Mouse (Mus musculus) kidney, adult 8-10 months (tissue): ENCODE results near the gene Epc2.

ENCODE experiments used
- DNase-seq, 2 experiments: peaks; one replicate each; pipeline ENCODE4 v3.0.0; 2022

Epc2 gene

DNA sequence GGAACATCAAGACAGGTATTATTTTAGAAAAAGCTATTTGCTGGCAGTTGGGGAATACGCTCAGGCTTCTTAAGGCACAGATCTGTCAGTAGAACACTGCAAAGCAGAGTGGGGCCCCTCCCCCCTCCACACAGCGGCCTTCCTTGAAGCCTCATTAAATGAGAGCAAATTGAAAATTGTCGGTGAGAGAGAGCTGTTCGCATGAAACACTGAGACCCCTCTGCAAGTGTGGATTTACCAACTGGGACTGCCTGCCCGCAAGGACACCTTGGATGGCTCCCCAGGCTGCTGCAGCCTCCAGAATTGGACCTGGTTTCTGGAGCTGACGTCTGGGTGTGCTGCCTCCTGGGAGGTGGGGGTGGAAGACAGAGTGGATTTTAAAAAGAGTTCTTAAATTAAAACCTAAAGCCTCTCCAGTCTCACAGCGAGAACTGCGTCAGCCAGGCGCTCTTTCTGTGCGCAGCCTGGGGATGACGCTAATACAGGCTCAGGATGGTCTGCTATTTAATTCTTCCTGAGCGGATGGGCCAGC is 120.9 kb downstream of the Epc2 start:
- no peak for DNase-seq

DNA sequence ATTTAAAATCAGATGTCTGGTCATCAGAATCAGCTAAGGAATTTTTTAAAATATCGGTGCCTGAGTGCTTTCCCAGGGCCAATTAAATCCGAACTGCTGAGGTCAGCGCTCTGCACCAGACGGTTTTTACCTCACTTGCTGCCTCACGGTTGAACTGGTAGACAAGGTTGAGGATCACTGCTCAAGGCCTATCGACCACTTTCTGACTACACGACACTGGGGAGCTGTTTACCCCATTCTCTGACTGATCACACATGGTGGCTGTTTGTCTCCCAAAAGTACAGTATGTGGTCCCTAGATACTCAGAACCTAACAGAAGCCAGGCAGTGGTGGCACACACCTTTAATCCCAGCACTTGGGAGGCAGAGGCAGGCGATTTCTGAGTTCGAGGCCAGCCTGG is 121.4 kb downstream of the Epc2 start:
- no peak for DNase-seq

DNA sequence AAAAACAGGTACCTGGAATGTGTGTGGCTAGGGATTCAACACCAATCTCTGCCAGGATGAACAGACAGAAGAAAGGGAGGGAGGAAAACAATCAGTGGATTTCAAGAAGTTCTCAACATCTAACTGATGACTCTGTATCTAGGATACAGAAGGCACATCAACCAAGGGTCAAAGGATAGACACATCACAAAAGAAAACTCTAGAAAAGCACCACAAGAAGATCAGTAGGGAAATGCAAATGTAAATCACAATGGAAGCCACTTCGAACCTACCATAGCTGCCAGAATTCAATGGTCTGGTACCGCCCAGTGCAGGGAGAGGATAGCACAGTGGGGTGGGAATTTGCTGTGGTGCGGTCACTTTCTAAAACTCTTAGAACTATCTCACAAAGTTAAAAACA is 122.0 kb downstream of the Epc2 start:
- DNase-seq, result no peak

DNA sequence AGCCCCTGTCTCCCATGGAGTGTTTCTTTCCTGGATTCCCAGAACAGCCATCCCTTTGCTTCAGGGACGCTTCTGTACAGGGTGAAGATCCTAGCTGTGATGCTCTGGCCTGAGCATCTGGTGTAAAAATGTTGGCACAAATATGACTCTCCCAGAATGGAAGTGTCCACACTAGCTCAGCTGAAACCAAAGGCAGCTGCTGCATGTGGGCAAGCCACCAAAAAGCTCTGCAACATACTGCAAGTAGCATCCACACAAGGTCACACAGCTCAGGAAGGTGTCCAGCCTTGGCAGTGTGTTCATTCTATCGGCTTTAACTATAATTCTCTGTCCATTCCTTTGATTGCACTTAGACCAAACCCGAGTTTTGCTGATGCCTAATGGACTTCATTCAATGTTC is 129.3 kb downstream of the Epc2 start:
- DNase-seq, result no peak

DNA sequence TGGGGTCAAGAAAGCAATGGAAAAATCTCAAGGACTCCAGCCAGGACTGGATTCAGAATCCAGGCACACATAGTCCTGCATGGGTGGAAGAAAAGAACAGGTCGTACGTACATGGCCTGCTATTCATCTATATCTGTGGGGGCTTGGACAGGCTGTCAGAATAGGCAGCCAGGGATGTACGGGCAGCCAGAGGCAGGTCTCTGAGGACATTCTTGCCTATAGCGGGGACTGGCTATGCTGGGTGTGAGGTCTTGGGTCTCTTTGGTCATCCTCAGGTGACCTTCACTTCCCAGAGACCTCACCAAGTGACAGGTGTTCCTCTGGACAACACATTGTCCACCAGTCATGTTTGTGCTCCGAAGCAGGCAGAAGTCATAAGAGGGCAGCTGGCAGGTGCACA is 131.3 kb downstream of the Epc2 start:
- no peak for DNase-seq

DNA sequence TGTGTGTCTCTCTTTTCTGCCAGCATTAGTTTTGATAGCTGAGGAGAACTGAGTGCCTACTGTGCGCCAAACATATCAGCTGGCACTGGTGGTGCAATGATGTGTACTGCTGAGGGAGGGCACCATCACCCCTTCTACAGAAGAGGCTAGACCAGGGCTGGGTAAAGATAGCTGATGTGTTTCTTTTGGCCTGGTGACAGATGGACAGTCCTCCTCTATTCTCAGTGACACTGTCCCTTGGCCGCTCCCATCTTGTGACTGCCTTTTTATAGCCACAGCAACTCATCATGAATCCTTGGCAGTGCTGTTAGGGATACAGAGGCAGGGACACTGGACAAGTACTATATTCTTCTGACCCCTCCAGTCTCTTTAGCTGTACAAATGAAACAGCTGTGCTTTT is 132.0 kb downstream of the Epc2 start:
- no peak for DNase-seq

DNA sequence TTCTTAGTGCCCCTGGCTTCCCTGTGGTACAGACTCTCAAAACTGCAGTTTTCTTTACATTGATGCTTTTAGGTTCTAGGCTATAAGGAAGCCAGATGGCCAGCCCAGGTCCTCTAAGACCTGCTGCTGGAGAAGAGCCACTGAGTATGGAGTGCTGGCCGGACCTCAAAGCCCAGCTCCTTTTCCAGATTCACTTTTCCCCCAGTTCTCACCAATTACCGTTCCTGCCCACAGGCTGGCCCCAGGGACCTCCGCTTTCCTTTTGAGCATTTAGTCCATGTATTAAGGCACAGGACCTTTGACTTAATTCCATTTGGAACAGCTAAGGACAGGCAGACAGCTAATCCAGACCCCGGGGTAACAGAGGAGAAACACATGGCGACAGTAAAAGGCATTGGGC is 139.2 kb downstream of the Epc2 start:
- no peak for DNase-seq

DNA sequence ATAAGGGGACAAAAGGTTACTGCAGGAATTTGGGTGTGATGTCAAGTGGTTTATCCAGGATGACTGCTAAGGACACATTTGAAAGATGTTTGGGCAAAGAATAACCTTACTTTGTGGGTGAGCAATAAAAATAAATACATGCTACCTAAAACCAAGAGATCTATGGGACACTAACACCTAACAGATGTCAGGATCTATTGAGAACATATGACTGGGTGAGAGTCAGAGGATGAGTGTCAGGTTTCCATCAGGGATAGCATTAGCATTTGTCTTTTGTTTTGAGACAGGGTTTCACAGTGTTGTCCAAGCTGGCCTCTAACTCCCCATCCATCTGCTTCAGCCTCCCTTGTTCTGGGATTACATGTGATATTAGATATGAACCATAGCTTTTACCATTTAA is 141.6 kb downstream of the Epc2 start:
- no peak for DNase-seq

DNA sequence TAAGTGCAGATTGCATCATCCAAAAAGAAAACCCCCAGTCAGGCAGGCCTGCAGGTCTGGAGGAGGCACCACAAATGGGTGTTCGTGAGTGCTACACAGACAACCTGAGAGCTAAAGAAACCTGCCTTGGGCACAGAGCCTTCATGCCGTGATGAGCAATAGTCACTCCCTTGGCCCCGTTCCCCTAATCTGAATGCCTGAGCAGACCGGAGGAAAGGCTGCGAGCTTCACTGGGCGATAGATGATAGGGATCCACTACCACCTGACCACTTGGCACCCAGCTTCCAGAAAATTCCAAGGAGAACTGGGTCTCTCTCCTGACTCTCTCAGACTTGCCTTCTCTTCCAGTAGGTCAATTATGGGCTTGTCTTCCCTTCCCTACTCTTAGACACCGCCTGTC is 143.6 kb downstream of the Epc2 start:
- DNase-seq, result no peak

DNA sequence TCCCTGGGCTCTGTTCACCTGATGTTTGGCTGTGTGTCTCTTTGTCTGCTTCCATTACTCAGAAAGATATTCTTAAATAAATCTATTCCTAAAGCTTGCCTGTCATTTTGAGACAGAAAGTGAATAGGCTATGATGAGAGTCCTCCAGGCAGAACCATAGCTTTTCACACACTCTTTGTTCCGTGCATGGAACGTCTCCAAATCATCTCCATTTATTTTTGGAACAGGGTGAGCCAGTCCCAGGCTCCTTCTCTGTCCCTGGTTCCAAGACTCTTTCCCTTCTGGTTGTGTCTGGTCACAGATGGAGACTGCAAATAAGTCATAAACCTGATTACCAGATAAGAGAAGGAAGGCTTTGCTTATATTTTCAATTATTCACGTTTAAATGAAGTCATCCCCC is 145.0 kb downstream of the Epc2 start:
- DNase-seq, result no peak

DNA sequence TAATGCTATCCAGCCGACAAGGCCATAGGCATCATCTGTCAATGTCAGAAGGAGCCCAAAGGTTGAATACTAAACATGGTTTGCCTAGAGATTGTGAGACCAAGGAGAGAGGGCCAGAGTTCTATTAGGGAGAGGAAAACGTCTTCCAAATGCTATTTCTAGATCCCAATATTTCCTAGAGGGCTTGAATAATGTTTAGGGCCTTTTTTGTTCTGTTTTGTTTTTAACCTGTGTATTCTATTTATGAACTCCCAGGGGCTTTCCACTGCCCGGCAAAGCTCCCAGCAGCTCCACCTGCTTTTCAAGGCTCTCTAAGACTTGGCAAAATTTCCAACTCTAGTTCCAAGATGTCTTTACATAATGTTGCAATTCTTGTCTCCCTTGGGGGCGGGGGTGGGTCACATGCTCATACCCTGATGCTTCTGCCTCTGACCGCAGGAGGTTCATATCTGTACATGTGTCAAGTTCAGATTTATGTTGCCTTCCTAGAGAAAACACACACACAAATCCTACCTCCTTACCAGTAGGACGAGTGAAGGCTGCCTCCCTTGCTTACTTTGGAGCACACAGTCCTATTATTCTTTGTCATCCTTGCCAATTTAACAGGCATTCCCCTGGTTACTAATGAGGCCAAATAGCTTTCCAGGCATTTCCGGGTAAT is 148.9 kb downstream of the Epc2 start:
- no peak for DNase-seq
